Mouse (Mus musculus) embryonic fibroblast, embryonic 13.5 days (primary cell): ENCODE measurements at regions not wholly inside any gene's neighbourhood (a gene's known extent, or its start where the extent isn't known, plus 50 kb on each side); places are given as distances from the start of the nearest gene placed in this dataset.

ENCODE experiments used
- CTCF ChIP-seq: IDR thresholded peaks from 2 replicates; pipeline ENCODE4 v1.5.1; 2011; ENCODE audit warnings: mild to moderate bottlenecking, control low read depth, low read length, moderate library complexity, borderline replicate concordance; ENCODE audit not compliant: insufficient read depth
- POLR2A ChIP-seq: IDR thresholded peaks from 2 replicates; pipeline ENCODE4 v1.6.1; 2011; ENCODE audit warnings: low read depth, mild to moderate bottlenecking, control low read depth, low read length, moderate library complexity

DNA sequence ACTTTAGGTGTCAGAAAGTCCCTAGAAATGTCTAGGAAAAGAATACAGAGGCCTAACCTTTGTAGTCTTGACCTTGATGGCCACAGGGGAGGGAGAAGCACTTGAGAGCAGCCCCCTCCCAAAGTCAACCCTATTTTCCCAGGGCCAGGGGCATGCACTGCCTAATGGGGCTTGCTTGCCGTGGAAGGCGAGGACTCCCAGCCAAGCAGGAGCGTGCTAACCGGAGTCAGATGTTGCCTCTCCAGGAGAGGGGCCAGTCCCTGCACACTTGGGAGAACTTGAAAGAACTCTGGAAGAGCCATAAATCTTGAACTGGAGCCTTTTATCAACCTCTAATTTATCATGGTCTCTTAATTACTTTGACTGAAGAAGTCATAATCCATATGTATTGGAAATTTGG is 712.7 kb downstream of the Vrk1 start:
- no peak for TF ChIP-seq CTCF
- TF ChIP-seq POLR2A: no peak
